8 mouse cellular contexts compared by ENCODE assay signal in the genomic region with DNA sequence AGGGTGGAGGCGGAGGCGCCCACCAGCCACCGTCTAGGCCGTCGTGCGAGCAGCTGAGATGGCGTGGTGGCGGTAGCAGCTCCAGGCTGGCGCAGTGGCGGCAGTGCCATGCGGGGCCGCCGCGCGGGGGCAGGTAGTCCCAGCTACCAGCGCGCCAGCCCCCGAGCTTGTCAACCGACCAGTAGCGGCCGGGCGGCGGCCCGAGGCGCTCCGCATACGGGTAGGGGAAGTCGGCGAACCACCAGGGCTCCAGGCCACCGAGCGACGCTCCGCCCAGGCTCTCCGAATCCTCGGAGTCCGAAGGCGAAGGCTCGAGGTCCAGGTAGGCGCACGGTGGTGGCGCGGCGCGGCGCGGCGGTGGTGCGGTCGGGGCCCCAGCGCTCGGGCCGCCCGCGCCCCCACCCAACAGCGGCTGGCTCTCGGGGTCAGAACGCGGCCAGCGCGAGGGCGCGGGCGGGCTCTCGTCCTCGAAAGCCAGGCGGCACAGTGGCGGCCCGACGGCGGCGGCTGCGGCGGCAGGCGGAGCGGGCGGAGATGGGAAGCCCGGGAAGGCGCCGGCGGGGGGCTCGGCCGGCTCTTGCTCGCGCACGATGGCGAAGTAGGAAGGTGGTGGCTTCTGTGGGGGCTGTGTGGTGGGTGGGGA. TPM values are rescaled to one million over a fixed set of nuclear protein-coding genes. Genes with fewer than 3 reads are reported as not detected.
DNase-seq lines count a peak whose midpoint lies in the region; ATAC-seq lines count a peak whose summit lies in the region.

No protein-coding gene starts in this region.

- H3K4me3 ChIP-seq in neural tube, embryonic 12.5 days, result peak overlapping the region; percentile 35

- H3K4me2 ChIP-seq in neural tube, embryonic 12.5 days (replicated peaks), result peak overlapping the region; percentile 56

- no peak for ATAC-seq in neural tube, embryonic 12.5 days (ENCODE audit: low FRiP score, low read depth)

- H3K27me3 ChIP-seq in neural tube, embryonic 12.5 days (replicated peaks), result peaks cover 51% of the 10 kb centered on the region

- WGBS in neural tube, embryonic 12.5 days, result 2% methylated on average over 84 of the region's 86 CpGs

- H3K9ac ChIP-seq in neural tube, embryonic 12.5 days, result peak overlapping the region; percentile 40

- H3K4me1 ChIP-seq in neural tube, embryonic 12.5 days, result peaks cover 27% of the 10 kb centered on the region

- no peaks in the 10 kb centered on the region for H3K9me3 ChIP-seq in neural tube, embryonic 12.5 days

- peaks cover 6% of the 10 kb centered on the region; the same call in 1 of the 2 replicates for H3K36me3 ChIP-seq in neural tube, embryonic 12.5 days

- H3K27ac ChIP-seq in neural tube, embryonic 12.5 days, result no peak overlapping the region

- DNase-seq in adrenal gland, postnatal 10 days, result peak; percentile 35
- DNase-seq in adrenal gland, adult 8-10 months, result no peak
- DNase-seq in retina, postnatal 1 day, result peak; percentile 39
- DNase-seq in retina, embryonic 14.5 days (ENCODE audit: low spot score), result no peak
- DNase-seq in kidney, postnatal 25 days, result peak; percentile 20 to 61
- DNase-seq in cerebellum, adult 11 months, result no peak
- no peak for DNase-seq in cerebellum, adult 9-11 months

RNA-seq across cellular contexts. Expression of a gene that starts 2.5 kb away (rescaled TPM):
- total RNA-seq in adrenal gland, postnatal 10 days (2021), result 10 to 100 TPM; 23.7 to 27.5 TPM
- 10 to 100 TPM; 24.8 to 31.5 (median 30.0) TPM for total RNA-seq in adrenal gland, adult 8-10 months (2022)
- polyA plus RNA-seq in neural tube, embryonic 12.5 days (2016; fragmentation: Nextera tagmentation; extraction: Ambion mirVana), result 48.3 and 50.7 TPM in 2 replicates

RNA-seq across cellular contexts. Expression of a gene that starts 8.7 kb away (rescaled TPM):
- under 1 TPM; 0.24 to 0.51 TPM for total RNA-seq in adrenal gland, postnatal 10 days (2021)
- total RNA-seq in adrenal gland, adult 8-10 months (2022), result under 1 TPM; 0.17 to 0.65 (median 0.36) TPM
- 0.86 and 0.87 TPM in 2 replicates for polyA plus RNA-seq in neural tube, embryonic 12.5 days (2016; fragmentation: Nextera tagmentation; extraction: Ambion mirVana)

RNA-seq across cellular contexts. Expression of a gene that starts 18.9 kb away (rescaled TPM):
- total RNA-seq in adrenal gland, postnatal 10 days (2021), result 100 to 1,000 TPM in 1 of 2 experiments, 10 to 100 TPM in 1; 88.5 to 107 TPM
- 100 to 1,000 TPM; 112 to 140 (median 122) TPM for total RNA-seq in adrenal gland, adult 8-10 months (2022)
- 305 and 308 TPM in 2 replicates for polyA plus RNA-seq in neural tube, embryonic 12.5 days (2016; fragmentation: Nextera tagmentation; extraction: Ambion mirVana)

RNA-seq across cellular contexts. Expression of a gene that starts 39.3 kb away (rescaled TPM):
- total RNA-seq in adrenal gland, postnatal 10 days (2021), result 100 to 1,000 TPM; 126 to 132 TPM
- total RNA-seq in adrenal gland, adult 8-10 months (2022), result 100 to 1,000 TPM; 127 to 158 (median 151) TPM
- 41.8 and 54.4 TPM in 2 replicates for polyA plus RNA-seq in neural tube, embryonic 12.5 days (2016; fragmentation: Nextera tagmentation; extraction: Ambion mirVana)

RNA-seq across cellular contexts. Expression of a gene that starts 44.9 kb away (rescaled TPM):
- total RNA-seq in adrenal gland, postnatal 10 days (2021), result 1 to 10 TPM in 1 of 2 experiments, under 1 TPM in 1; 0.72 to 1.2 TPM
- 1 to 10 TPM in 3 of 4 experiments, under 1 TPM in 1; 0.78 to 1.4 (median 1.2) TPM for total RNA-seq in adrenal gland, adult 8-10 months (2022)
- polyA plus RNA-seq in neural tube, embryonic 12.5 days (2016; fragmentation: Nextera tagmentation; extraction: Ambion mirVana), result 1.3 and 1.5 TPM in 2 replicates

Comparison
In these comparisons a context has a peak if more than half of its experiments do, and no peak if none do; other contexts are left out.
1. DNase-seq: peak in adrenal gland, postnatal 10 days (single experiment), retina, postnatal 1 day (single experiment) and kidney, postnatal 25 days (2 of 2); none in adrenal gland, adult 8-10 months (single experiment), retina, embryonic 14.5 days (single experiment), cerebellum, adult 11 months (single experiment) and cerebellum, adult 9-11 months (single experiment).